Mouse (Mus musculus): ENCODE data around the gene Gm4952. TPM values are rescaled to one million over a fixed set of nuclear protein-coding genes. Genes with fewer than 3 reads are reported as not detected.

Gene Gm4952
- 0.22 TPM in 1 of 2 replicates, not detected in the other for polyA plus RNA-seq (2014; fragmentation: Nextera tagmentation; extraction: Ambion mirVana)

DNA sequence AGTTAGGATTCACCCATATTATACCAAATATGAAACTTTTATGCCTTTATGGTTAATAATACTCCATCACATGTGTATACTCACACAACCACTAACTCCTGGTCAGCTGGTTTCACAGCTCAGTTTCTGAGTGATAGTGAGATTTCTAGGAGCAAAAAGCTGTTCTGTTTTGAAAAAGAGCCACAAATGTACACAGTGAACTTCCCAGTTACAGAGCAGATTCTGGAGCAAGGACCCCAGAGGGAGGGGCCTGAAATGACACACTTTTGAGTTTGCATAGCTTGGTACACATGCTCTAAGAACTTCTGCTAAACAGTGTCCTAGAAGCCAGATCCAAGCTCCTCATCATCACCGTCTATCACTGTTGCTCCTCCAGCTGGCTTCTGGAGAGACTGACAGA is at the start of gene Gm4952:
Gm4952 (plus strand) TSS at position 301 of the 400 bp plus-strand sequence.
- Histone ChIP-seq H3K27ac (ENCODE audit: low read length) (no peak within 1 kb of the TSS), H3K4me3 (ENCODE audit: low read depth, low read length) (no peak within 1 kb of the TSS), H3K4me1 (ENCODE audit: control insufficient read depth, insufficient read depth, low read length) (peaks cover 6% of the 10 kb centered on the region; the same call in 1 of the 2 replicates), H3K27me3 (ENCODE audit: control insufficient read depth, insufficient read depth, low read length) (no peaks in the 10 kb centered on the region), H3K36me3 (ENCODE audit: control insufficient read depth, insufficient read depth, low read length) (no peaks in the 10 kb centered on the region), H3K4me2 (replicated peaks; ENCODE audit: low read depth, low read length) (no peak within 1 kb of the TSS), H3K9me3 (ENCODE audit: control insufficient read depth, low read depth, low read length) (no peaks in the 10 kb centered on the region), H3K9ac (replicated peaks; ENCODE audit: low read depth, low read length) (no peak within 1 kb of the TSS)
- 53% methylated on average over 1 of the region's 1 CpGs for WGBS
- no peak for ATAC-seq (ENCODE audit: insufficient number of reproducible peaks, insufficient read depth, low FRiP score, low read depth)

DNA sequence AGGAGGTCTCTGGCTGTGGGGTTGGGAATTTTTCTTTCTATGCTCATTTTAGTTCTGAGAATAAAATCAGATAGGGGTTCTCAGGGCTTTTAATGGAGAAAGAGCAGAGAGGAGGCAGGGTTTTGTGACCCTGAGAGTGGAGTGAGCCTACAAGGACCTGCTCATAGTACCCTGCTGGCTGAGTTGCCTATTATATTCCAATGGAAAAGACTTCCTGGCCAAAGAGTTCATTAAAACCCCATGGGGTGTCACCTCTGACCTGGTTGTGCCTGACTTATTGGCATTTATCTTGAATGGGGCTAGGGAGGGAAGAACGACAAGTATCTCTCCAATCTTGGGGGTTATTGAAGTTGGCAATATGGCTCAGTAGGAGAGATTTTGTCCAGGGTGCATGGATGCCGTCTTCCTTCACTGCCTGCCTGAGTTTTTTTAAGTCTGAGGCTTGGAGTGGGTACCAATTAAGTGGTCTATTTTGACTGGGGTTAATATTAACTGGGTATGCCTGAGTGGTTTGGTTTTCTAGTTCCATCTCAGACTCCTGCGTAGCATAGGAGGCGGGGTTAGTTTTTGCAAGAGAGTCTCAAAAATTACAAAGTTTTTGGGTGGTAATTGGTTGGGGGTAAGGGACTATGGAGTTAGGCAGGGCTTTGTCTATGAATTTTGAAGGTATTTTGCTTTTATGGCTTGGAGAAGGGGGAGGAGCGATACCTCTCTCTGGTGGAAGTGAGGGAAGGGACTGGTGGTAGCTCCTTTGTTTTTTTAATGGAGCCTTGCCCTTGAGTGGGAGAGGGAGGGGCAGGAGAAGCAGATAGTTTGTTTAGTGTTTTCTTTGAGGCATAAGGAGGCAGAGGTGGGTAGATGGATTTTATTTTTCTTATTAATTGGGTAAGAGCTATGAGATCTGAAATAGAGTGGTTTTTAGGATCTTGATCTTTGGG is 49.5 kb upstream of the Gm4952 start:
- Histone ChIP-seq H3K27ac (ENCODE audit: low read length) (no peak overlapping the region), H3K4me1 (ENCODE audit: control insufficient read depth, insufficient read depth, low read length) (no peaks in the 10 kb centered on the region), H3K27me3 (ENCODE audit: control insufficient read depth, insufficient read depth, low read length) (no peaks in the 10 kb centered on the region), H3K36me3 (ENCODE audit: control insufficient read depth, insufficient read depth, low read length) (no peaks in the 10 kb centered on the region), H3K9me3 (ENCODE audit: control insufficient read depth, low read depth, low read length) (no peaks in the 10 kb centered on the region), H3K4me2 (replicated peaks; ENCODE audit: low read depth, low read length) (no peak overlapping the region), H3K9ac (replicated peaks; ENCODE audit: low read depth, low read length) (no peak overlapping the region), H3K4me3 (ENCODE audit: low read depth, low read length) (no peak overlapping the region)
- 77% methylated on average over 5 of the region's 5 CpGs for WGBS
- no peak for ATAC-seq (ENCODE audit: insufficient number of reproducible peaks, insufficient read depth, low FRiP score, low read depth)

DNA sequence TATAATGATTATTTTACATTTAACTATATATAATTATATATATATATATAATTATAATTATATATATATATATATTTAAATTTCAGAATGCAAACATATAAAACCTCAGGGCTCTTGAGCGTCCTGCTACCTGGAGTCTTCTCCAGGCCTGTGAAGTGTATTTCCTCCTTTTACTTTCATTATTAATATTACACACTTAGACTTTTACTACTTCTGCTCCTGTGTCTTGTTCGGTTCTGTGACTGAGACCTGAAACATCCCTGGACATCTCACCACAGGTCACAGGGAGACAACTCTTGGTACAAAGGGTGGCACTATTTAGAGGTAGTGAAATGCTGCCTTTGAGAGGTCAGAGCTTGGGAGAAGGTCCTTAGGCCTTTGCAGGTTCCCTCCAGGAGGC is 43.5 kb upstream of the Gm4952 start:
- H3K9ac ChIP-seq (replicated peaks; ENCODE audit: low read depth, low read length) = no peak overlapping the region
- H3K36me3 ChIP-seq (ENCODE audit: control insufficient read depth, insufficient read depth, low read length) = no peaks in the 10 kb centered on the region
- no peaks in the 10 kb centered on the region for H3K27me3 ChIP-seq (ENCODE audit: control insufficient read depth, insufficient read depth, low read length)
- no peaks in the 10 kb centered on the region for H3K9me3 ChIP-seq (ENCODE audit: control insufficient read depth, low read depth, low read length)
- ATAC-seq (ENCODE audit: insufficient number of reproducible peaks, insufficient read depth, low FRiP score, low read depth) = no peak
- H3K4me3 ChIP-seq (ENCODE audit: low read depth, low read length) = no peak overlapping the region
- no peak overlapping the region for H3K4me2 ChIP-seq (replicated peaks; ENCODE audit: low read depth, low read length)
- WGBS = 85% methylated on average over 2 of the region's 2 CpGs
- H3K4me1 ChIP-seq (ENCODE audit: control insufficient read depth, insufficient read depth, low read length) = no peaks in the 10 kb centered on the region
- no peak overlapping the region for H3K27ac ChIP-seq (ENCODE audit: low read length)

DNA sequence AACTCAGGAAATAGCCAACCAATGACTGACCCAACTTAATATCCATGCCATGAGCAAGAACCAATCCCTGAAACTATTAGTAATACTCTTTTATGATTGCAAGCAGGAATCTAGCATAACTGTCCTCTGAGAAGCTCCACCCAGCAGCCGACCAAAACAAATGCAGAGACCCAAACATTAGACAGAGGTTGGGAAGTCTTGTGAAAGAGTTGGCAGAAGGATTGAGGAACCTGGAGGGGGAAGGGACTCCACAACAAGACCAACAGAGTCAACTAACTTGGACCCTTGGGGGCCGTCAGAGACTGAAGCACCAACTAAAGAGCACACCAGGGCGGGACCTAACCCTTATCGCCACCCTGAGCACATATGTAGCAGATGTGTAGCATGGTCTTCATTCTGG is 41.6 kb upstream of the Gm4952 start:
- no peak overlapping the region for H3K4me2 ChIP-seq (replicated peaks; ENCODE audit: low read depth, low read length)
- 80% methylated on average over 4 of the region's 4 CpGs for WGBS
- no peak overlapping the region for H3K27ac ChIP-seq (ENCODE audit: low read length)
- no peaks in the 10 kb centered on the region for H3K36me3 ChIP-seq (ENCODE audit: control insufficient read depth, insufficient read depth, low read length)
- ATAC-seq (ENCODE audit: insufficient number of reproducible peaks, insufficient read depth, low FRiP score, low read depth) = no peak
- no peaks in the 10 kb centered on the region for H3K4me1 ChIP-seq (ENCODE audit: control insufficient read depth, insufficient read depth, low read length)
- H3K27me3 ChIP-seq (ENCODE audit: control insufficient read depth, insufficient read depth, low read length) = no peaks in the 10 kb centered on the region
- H3K4me3 ChIP-seq (ENCODE audit: low read depth, low read length) = no peak overlapping the region
- no peaks in the 10 kb centered on the region for H3K9me3 ChIP-seq (ENCODE audit: control insufficient read depth, low read depth, low read length)
- no peak overlapping the region for H3K9ac ChIP-seq (replicated peaks; ENCODE audit: low read depth, low read length)

DNA sequence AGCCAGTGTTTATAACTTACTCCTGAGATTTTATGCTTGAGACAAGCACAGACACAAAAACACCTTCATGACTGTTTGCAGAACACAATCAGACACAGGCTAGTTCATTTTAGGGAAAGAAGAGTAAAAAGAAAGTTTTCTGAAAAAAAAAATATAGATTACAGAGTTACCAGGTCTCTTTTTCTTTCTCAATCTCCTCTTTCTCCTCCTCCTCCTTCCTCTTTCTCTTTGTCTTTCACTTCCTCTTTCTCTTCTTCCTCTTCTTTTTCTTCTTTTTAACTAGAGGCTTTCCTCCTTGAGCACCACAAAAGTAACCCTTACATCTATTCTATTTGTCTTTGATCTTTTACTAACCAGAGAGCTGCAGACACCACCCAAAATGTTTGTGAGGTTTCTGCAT is 35.6 kb upstream of the Gm4952 start:
- no peaks in the 10 kb centered on the region for H3K36me3 ChIP-seq (ENCODE audit: control insufficient read depth, insufficient read depth, low read length)
- H3K4me1 ChIP-seq (ENCODE audit: control insufficient read depth, insufficient read depth, low read length) = no peaks in the 10 kb centered on the region
- no peaks in the 10 kb centered on the region for H3K9me3 ChIP-seq (ENCODE audit: control insufficient read depth, low read depth, low read length)
- ATAC-seq (ENCODE audit: insufficient number of reproducible peaks, insufficient read depth, low FRiP score, low read depth) = no peak
- H3K27me3 ChIP-seq (ENCODE audit: control insufficient read depth, insufficient read depth, low read length) = no peaks in the 10 kb centered on the region
- H3K4me3 ChIP-seq (ENCODE audit: low read depth, low read length) = no peak overlapping the region
- no peak overlapping the region for H3K27ac ChIP-seq (ENCODE audit: low read length)
- H3K9ac ChIP-seq (replicated peaks; ENCODE audit: low read depth, low read length) = no peak overlapping the region
- H3K4me2 ChIP-seq (replicated peaks; ENCODE audit: low read depth, low read length) = no peak overlapping the region

DNA sequence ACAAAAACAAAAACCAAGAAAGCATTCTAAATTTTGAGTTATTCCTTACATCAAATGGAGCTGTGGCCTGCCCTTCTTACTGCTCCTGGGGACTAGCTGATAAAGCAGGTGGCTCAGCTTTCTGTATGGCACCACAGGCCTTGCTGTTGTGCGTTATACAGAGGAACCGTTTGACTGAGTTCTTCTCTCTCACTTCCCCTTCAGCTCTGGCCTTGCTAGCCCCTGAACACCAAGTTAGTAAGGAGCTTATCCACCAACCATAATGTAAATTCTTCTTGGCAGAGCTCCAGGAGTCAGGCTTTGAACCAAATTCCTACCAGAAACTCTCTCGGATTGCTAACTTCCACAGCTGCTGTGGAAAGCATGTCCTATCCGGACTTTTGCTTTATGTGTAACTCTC is 32.8 kb upstream of the Gm4952 start:
- no peaks in the 10 kb centered on the region for H3K4me1 ChIP-seq (ENCODE audit: control insufficient read depth, insufficient read depth, low read length)
- H3K4me2 ChIP-seq (replicated peaks; ENCODE audit: low read depth, low read length) = no peak overlapping the region
- no peaks in the 10 kb centered on the region for H3K36me3 ChIP-seq (ENCODE audit: control insufficient read depth, insufficient read depth, low read length)
- H3K9ac ChIP-seq (replicated peaks; ENCODE audit: low read depth, low read length) = no peak overlapping the region
- no peak for ATAC-seq (ENCODE audit: insufficient number of reproducible peaks, insufficient read depth, low FRiP score, low read depth)
- no peaks in the 10 kb centered on the region for H3K27me3 ChIP-seq (ENCODE audit: control insufficient read depth, insufficient read depth, low read length)
- H3K4me3 ChIP-seq (ENCODE audit: low read depth, low read length) = no peak overlapping the region
- H3K9me3 ChIP-seq (ENCODE audit: control insufficient read depth, low read depth, low read length) = no peaks in the 10 kb centered on the region
- H3K27ac ChIP-seq (ENCODE audit: low read length) = no peak overlapping the region
- WGBS = 26% methylated on average over 4 of the region's 4 CpGs

DNA sequence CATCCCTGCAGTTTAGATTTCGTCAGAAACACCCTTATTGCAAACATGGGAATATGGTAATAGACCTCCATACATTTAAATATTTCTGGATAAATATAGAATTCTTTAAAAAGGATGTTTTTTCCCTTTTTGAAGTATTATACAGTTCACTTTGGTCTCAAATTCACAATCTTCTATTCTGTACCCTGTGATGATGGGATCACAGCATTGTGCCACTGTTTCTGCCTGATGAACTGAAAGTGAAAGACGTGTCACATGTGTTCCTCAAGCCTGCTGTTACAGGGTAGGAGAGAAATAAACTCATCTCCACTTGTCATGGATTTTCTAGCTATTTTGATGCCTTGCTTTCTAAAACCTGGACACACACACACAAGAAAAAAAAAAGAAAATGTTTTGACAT is 28.9 kb upstream of the Gm4952 start:
- WGBS = 63% methylated on average over 2 of the region's 2 CpGs

DNA sequence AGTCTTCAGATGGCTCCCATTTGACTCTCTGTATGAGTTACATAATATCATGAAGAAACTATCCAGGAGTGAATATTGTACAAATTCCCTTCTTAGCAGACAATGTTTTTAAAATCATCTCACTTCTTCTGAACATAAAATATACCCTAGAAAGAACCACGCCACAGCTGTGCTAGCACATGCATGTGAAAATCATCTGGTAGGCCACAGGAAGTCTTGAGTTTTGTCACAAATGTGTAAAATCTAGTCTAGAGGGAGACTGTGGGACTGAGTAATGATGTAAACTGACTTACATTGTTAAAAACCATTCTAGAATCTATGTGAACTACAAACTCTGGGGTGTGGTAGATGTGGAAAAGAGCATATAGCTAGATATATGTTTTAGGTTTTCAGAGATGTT is 28.1 kb upstream of the Gm4952 start:
- Histone ChIP-seq H3K27me3 (ENCODE audit: control insufficient read depth, insufficient read depth, low read length) (no peaks in the 10 kb centered on the region), H3K36me3 (ENCODE audit: control insufficient read depth, insufficient read depth, low read length) (no peaks in the 10 kb centered on the region), H3K9ac (replicated peaks; ENCODE audit: low read depth, low read length) (no peak overlapping the region), H3K4me3 (ENCODE audit: low read depth, low read length) (no peak overlapping the region), H3K4me1 (ENCODE audit: control insufficient read depth, insufficient read depth, low read length) (0 out of 2 replicates have a peak, but pooled peaks cover 5% of the 10 kb centered on the region), H3K9me3 (ENCODE audit: control insufficient read depth, low read depth, low read length) (no peaks in the 10 kb centered on the region), H3K4me2 (replicated peaks; ENCODE audit: low read depth, low read length) (no peak overlapping the region), H3K27ac (ENCODE audit: low read length) (no peak overlapping the region)
- no peak for ATAC-seq (ENCODE audit: insufficient number of reproducible peaks, insufficient read depth, low FRiP score, low read depth)
- WGBS = 89% methylated on average over 1 of the region's 1 CpGs

More for the DNA sequence above, 28.9 kb upstream of the Gm4952 start:
- no peaks in the 10 kb centered on the region for H3K36me3 ChIP-seq (ENCODE audit: control insufficient read depth, insufficient read depth, low read length)
- no peaks in the 10 kb centered on the region for H3K9me3 ChIP-seq (ENCODE audit: control insufficient read depth, low read depth, low read length)
- no peak overlapping the region for H3K27ac ChIP-seq (ENCODE audit: low read length)
- H3K4me3 ChIP-seq (ENCODE audit: low read depth, low read length) = no peak overlapping the region
- H3K27me3 ChIP-seq (ENCODE audit: control insufficient read depth, insufficient read depth, low read length) = no peaks in the 10 kb centered on the region
- ATAC-seq (ENCODE audit: insufficient number of reproducible peaks, insufficient read depth, low FRiP score, low read depth) = no peak
- no peak overlapping the region for H3K4me2 ChIP-seq (replicated peaks; ENCODE audit: low read depth, low read length)
- 0 out of 2 replicates have a peak, but pooled peaks cover 5% of the 10 kb centered on the region for H3K4me1 ChIP-seq (ENCODE audit: control insufficient read depth, insufficient read depth, low read length)
- H3K9ac ChIP-seq (replicated peaks; ENCODE audit: low read depth, low read length) = no peak overlapping the region
